ENCODE assay signal across 8 mouse cellular contexts in the genomic region with DNA sequence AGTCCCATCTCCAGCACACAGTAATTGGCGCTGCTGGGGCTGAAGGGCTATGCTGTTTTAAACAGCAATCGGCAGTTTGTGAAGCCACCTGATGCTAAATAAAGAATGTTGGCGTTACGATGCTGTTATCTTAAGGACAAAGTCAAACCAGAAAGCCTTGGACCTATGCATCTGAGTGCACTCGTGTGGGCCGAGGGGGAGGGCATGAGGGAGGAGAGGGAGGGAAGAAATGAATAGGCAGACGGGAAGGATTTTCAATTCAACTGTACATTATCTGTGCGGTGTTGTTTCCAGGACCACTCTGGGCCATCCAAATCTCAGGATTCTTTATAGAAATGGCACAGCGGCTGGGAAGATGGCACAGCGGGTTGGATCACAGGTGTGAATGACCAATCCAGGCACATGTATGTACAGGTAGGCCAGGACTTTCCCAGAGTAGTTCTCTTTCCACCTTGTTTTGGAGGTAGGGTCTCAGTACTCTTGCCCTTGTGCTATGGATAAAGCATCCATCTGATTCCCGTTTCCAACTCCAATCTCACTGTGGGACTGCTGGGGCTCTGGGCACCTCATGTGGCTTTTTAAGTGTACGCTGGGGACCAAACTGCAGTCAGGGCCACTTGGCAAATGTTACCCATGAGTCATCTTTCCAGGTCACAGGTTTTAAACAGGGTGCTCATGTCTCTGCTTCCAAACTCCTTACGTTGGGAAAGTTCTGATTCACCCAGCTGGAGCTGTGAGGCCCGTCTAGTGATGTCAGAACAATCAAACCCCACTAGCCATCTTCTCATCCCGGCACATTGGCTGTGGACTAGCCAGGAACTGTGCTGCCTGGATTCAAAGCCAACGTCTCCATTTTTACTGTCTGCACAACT. TPM values are rescaled to one million over a fixed set of nuclear protein-coding genes. Genes with fewer than 3 reads are reported as not detected.
DNase-seq lines count a peak whose midpoint lies in the region; ATAC-seq lines count a peak whose summit lies in the region.

A gene (minus strand): TSS at position 51 of the 872 bp plus-strand sequence.

- no peak within 1 kb of the TSS for H3K27ac ChIP-seq in kidney, embryonic 16.5 days (ENCODE audit: low read length)
- no peak within 1 kb of the TSS for H3K27ac ChIP-seq in hindbrain, embryonic 14.5 days
- H3K27ac ChIP-seq in neural tube, embryonic 13.5 days (replicated peaks), result no peak within 1 kb of the TSS

- H3K27me3 ChIP-seq in kidney, embryonic 16.5 days (ENCODE audit: insufficient read depth, low read length), result no peaks in the 10 kb centered on the region
- H3K27me3 ChIP-seq in hindbrain, embryonic 14.5 days (ENCODE audit: control insufficient read depth, insufficient read depth, low read length), result no peaks in the 10 kb centered on the region
- no peaks in the 10 kb centered on the region for H3K27me3 ChIP-seq in neural tube, embryonic 13.5 days

- H3K36me3 ChIP-seq in kidney, embryonic 16.5 days (ENCODE audit: insufficient read depth, low read length), result peaks cover 28% of the 10 kb centered on the region
- no peaks in the 10 kb centered on the region for H3K36me3 ChIP-seq in hindbrain, embryonic 14.5 days (replicated peaks; ENCODE audit: control insufficient read depth, insufficient read depth)
- H3K36me3 ChIP-seq in neural tube, embryonic 13.5 days, result 0 out of 2 replicates have a peak, but pooled peaks cover 5% of the 10 kb centered on the region

- no peaks in the 10 kb centered on the region for H3K9me3 ChIP-seq in kidney, embryonic 16.5 days (ENCODE audit: low read length)
- H3K9me3 ChIP-seq in hindbrain, embryonic 14.5 days (ENCODE audit: control insufficient read depth, low read length), result no peaks in the 10 kb centered on the region
- H3K9me3 ChIP-seq in neural tube, embryonic 13.5 days, result no peaks in the 10 kb centered on the region

- H3K4me2 ChIP-seq in kidney, embryonic 16.5 days (replicated peaks; ENCODE audit: low read depth, low read length), result no peak within 1 kb of the TSS
- H3K4me2 ChIP-seq in hindbrain, embryonic 14.5 days (replicated peaks), result no peak within 1 kb of the TSS
- H3K4me2 ChIP-seq in neural tube, embryonic 13.5 days, result no peak within 1 kb of the TSS

- no peak for ATAC-seq in kidney, embryonic 16.5 days (ENCODE audit: low FRiP score, low TSS enrichment)
- ATAC-seq in activated CD4-positive, CD25-positive, alpha-beta regulatory T cell, adult 4 months, result no peak
- no peak for ATAC-seq in hindbrain, embryonic 14.5 days (ENCODE audit: low FRiP score)
- ATAC-seq in neural tube, embryonic 13.5 days (ENCODE audit: low read depth), result no peak

- DNase-seq in kidney, postnatal 4 days, result no peak
- no peak for DNase-seq in hindbrain, embryonic 14.5 days (ENCODE audit: low spot score)
- no peak for DNase-seq in layer of hippocampus, postnatal 14 days (ENCODE audit: low spot score in 2 of 2)
- no peak for DNase-seq in urinary bladder, adult 2 months (ENCODE audit: low spot score)
- no peak for DNase-seq in frontal cortex, postnatal 25 days (ENCODE audit: low spot score in 2 of 2)

- H3K9ac ChIP-seq in kidney, embryonic 16.5 days (replicated peaks; ENCODE audit: low read length), result no peak within 1 kb of the TSS
- no peak within 1 kb of the TSS for H3K9ac ChIP-seq in hindbrain, embryonic 14.5 days
- no peak within 1 kb of the TSS for H3K9ac ChIP-seq in neural tube, embryonic 13.5 days

- no peak within 1 kb of the TSS for H3K4me3 ChIP-seq in kidney, embryonic 16.5 days (ENCODE audit: low read length)
- no peak within 1 kb of the TSS for H3K4me3 ChIP-seq in hindbrain, embryonic 14.5 days (replicated peaks; ENCODE audit: low read length)
- H3K4me3 ChIP-seq in neural tube, embryonic 13.5 days, result no peak within 1 kb of the TSS

- WGBS in kidney, embryonic 16.5 days, result 74% methylated on average over 16 of the region's 16 CpGs
- 88% methylated on average over 16 of the region's 16 CpGs for whole genome bisulfite sequencing in hindbrain, embryonic 14.5 days
- 84% methylated on average over 16 of the region's 16 CpGs for WGBS in neural tube, embryonic 13.5 days

- H3K4me1 ChIP-seq in kidney, embryonic 16.5 days (ENCODE audit: insufficient read depth, low read length), result peaks cover 2% of the 10 kb centered on the region; the same call in 1 of the 2 replicates
- H3K4me1 ChIP-seq in hindbrain, embryonic 14.5 days (replicated peaks; ENCODE audit: control insufficient read depth, insufficient read depth, low read length), result no peaks in the 10 kb centered on the region
- 0 out of 2 replicates have a peak, but pooled peaks cover under 1% of the 10 kb centered on the region for H3K4me1 ChIP-seq in neural tube, embryonic 13.5 days (replicated peaks)

RNA-seq across cellular contexts. Expression of the gene that starts here (rescaled TPM):
- polyA plus RNA-seq in kidney, embryonic 16.5 days (2015; fragmentation: Nextera tagmentation; extraction: Ambion mirVana), result 13.4 and 13.6 TPM in 2 replicates
- polyA plus RNA-seq in activated CD4-positive, CD25-positive, alpha-beta regulatory T cell, adult 4 months (2017; shearing (Covaris generic)), result 10 to 100 TPM; 23.7 to 37.7 TPM
- polyA plus RNA-seq in hindbrain, embryonic 14.5 days (2014; fragmentation: Nextera tagmentation; extraction: Ambion mirVana), result 11.1 and 14.9 TPM in 2 replicates
- polyA plus RNA-seq in neural tube, embryonic 13.5 days (2015; fragmentation: Nextera tagmentation; extraction: Ambion mirVana), result 12.3 and 14.3 TPM in 2 replicates
- 1 to 10 TPM; 5.2 to 6.6 TPM for total RNA-seq in layer of hippocampus, postnatal 14 days (2021)
- polyA plus RNA-seq in urinary bladder, adult 2 months (2012; rRNA removed), result 6.9 and 7.9 TPM in 2 replicates
